Mouse (Mus musculus) left cerebral cortex, adult 8-10 months (tissue): Measurements from ENCODE around the gene Vamp5. TPM values are rescaled to one million over a fixed set of nuclear protein-coding genes. Genes with fewer than 3 reads are reported as not detected.

Experiments
- DNase-seq, 2 experiments: peaks; one replicate each; pipeline ENCODE4 v3.0.0; 2022; ENCODE audit warnings: low spot score in 2 of 2
- total RNA-seq, 4 experiments: library from RNA; stranded (reverse); gene quantifications; 2 replicates each; pipeline ENCODE4 v1.2.4; 2022

The Vamp5 gene
- total RNA-seq, 4 experiments from 2014 or later = 4.4 to 8.6 (median 6.9) TPM

- no peak for DNase-seq
Observed at GRCm38 (mm10) chr6:72366844-72367443, 13.3 kb downstream of the Vamp5 start, which contains the start of gene Rnf181. Gene Rnf181 (minus strand): TSS chr6:72366956.

GRCm38 (mm10) chr6:72366304-72366703 is 14.0 kb downstream of the Vamp5 start:
- DNase-seq = no peak

- DNase-seq = no peak
Observed at GRCm38 (mm10) chr6:72364985-72365384, 15.3 kb downstream of the Vamp5 start.

GRCm38 (mm10) chr6:72364009-72364408 is 16.3 kb downstream of the Vamp5 start:
- DNase-seq = no peak

- peak; percentile 87 to 98 for DNase-seq
Observed at GRCm38 (mm10) chr6:72362132-72363028, 17.9 kb downstream of the Vamp5 start.

GRCm38 (mm10) chr6:72361121-72361551 is 19.1 kb downstream of the Vamp5 start:
- no peak for DNase-seq

GRCm38 (mm10) chr6:72360599-72360935 is 19.7 kb downstream of the Vamp5 start:
- no peak for DNase-seq

GRCm38 (mm10) chr6:72359891-72360598 is 20.2 kb downstream of the Vamp5 start:
- no peak for DNase-seq

- no peak for DNase-seq
Observed at GRCm38 (mm10) chr6:72359343-72359742, 20.9 kb downstream of the Vamp5 start.

GRCm38 (mm10) chr6:72358086-72358764 is 22.0 kb downstream of the Vamp5 start:
- DNase-seq = no peak

GRCm38 (mm10) chr6:72357164-72358079 is 22.8 kb downstream of the Vamp5 start:
- no peak for DNase-seq

- no peak for DNase-seq
Observed at GRCm38 (mm10) chr6:72356001-72356532, 24.2 kb downstream of the Vamp5 start.

GRCm38 (mm10) chr6:72355066-72355911 is 25.0 kb downstream of the Vamp5 start, which contains the start of gene Tmem150a:
Gene Tmem150a (plus strand): TSS chr6:72355447.
- peak; percentile 63 to 70 for DNase-seq

- DNase-seq = no peak
Observed at GRCm38 (mm10) chr6:72354025-72354424, 26.2 kb downstream of the Vamp5 start.

- DNase-seq = no peak
Observed at GRCm38 (mm10) chr6:72352636-72353405, 27.4 kb downstream of the Vamp5 start.

- DNase-seq = no peak
Observed at GRCm38 (mm10) chr6:72350214-72350613, 30.1 kb downstream of the Vamp5 start.

GRCm38 (mm10) chr6:72348411-72348810 is 31.9 kb downstream of the Vamp5 start:
- no peak for DNase-seq
